Mouse (Mus musculus) spleen, adult 2 months (tissue): ENCODE measurements around the gene Slc44a2.

ENCODE experiments used
- CTCF ChIP-seq: fragments of 200-500 bp; IDR thresholded peaks from 2 replicates; pipeline ENCODE4 v1.5.1; 2011; ENCODE audit warnings: mild to moderate bottlenecking, inconsistent platforms; ENCODE audit not compliant: insufficient read depth, insufficient read length, insufficient replicate concordance; ENCODE audit errors: extremely low read depth
- POLR2A ChIP-seq: fragments of 200-500 bp; IDR thresholded peaks from 2 replicates; pipeline ENCODE4 v1.6.1; 2011; ENCODE audit warnings: low read depth, low read length, inconsistent platforms

GRCm38 (mm10) chr9:21313394-21313793, 7.1 kb upstream of the Slc44a2 start:
- TF ChIP-seq CTCF, result peak; percentile 95
- no peak for TF ChIP-seq POLR2A
